Mouse (Mus musculus) mesoderm, embryonic 11.5 days (tissue): ENCODE results near the gene Chn2.

Source experiments
- DNase-seq: peaks from one replicate; pipeline ENCODE4 v3.0.0-alpha.2; 2012; ENCODE audit warnings: low read depth, low spot score

Gene Chn2

DNA sequence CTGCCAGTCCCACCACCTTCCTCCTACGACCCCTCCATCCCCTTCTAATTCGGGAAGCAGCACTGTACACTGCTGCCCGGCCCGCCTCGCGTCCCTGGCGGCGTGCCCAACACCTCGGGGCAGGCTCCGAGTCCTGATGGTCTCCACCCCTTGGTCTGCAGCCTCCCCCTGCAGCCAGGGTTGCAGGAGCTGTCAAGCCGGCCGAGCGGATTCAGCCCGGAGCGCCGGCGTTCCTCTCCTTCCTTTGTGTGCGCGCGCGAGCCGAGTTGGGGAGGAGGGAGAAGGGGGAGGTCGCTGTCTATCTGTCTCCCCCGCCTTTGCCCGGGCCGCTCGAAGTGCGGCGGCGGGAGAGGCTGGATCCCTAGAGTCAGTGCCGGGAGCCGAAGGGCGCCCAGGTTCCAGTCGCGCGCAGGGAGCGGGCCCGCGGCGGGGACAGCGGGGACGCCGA, at the start of gene Chn2:
Gene Chn2 (plus strand): TSS at position 198 of the 448 bp plus-strand sequence.
- peak; percentile 70 for DNase-seq

DNA sequence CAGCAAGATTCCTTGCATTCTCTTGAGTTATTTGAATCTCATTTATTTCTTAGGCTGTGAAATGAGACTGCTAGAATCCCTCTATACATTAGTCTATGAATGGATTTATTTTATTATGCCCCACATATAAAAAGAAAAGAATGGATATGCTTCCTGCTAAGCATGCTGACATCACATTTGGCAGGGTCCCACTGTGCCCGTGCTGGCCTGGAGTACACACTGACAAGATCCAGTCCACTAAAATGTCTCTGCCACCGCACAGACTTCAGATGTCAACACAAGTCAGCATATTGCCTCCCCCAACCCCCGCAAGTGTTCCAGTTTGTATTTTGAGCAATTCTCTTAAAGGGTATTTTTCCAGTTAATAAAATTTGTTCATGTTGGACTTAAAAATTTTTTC, 47.0 kb upstream of the Chn2 start:
- DNase-seq, result no peak

DNA sequence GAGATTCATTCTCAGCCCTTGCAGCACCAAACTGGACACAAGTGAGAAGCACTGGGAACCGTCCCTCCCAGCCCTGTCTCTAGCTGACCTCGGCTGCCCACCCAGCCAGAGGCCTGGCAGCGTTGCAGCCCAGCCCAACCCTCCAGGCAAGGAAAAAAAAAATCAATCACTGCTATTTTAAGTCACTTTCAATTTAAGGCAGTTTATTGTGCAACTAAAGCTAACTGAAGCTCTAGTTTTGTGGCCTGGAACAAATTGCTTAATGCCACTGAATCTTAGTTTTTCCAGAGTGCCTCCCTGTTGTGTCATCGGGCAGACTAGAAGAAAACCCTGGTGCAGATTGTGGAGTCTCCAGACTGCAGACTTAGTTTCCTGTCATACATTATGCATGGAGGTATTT, 43.8 kb upstream of the Chn2 start:
- DNase-seq, result no peak

DNA sequence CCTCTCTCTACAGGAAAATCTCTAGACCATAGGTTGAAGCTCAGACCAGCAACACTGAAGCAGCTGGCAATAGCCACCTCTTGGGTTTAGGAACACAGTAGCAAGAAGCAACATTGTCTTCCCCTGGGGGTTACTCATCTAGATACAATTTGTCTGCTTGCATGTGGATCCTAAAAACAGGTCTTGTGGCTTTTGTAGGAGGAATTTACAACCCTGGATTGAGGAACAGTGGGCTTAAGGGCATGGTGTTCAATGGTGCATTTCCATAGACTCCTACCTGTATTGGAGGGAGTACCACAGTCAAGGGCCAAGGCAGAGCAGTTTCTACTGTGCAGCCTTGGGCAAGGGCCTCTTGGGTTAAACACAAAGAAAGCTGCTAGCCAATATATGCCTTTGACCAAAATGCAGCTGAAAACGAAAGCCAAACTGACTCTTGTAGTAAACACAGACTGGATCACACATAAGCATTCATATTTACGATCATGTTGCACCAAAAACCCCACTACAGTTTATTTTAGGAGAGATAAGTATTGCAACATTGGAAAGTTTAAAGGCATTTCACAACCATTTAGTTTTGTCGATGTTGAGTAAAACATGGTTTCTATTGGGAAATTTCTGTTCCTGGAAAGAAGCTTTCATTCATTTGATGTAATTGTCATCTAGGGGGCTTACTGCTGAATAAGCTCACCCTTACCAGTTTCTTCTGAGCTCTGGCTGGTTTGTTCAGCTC, 43.0 kb upstream of the Chn2 start:
- no peak for DNase-seq

DNA sequence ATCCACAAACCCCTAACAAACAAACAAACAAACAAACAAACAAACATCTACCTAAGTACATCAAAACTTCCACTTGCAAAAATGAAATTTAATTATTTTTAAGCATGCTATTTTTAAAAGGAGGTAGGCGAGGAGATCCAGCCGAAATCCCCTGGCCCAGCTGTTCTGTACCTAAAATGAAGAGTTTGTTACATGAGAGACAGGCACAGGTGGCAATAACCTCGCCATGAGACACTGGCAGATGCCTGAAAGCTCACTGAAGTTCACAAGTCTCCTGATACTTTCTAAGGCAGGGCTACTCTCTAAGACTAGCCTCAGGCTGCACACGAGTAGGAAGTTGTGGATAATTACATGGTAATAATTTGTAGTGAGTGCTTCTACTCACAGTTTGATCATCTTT, 34.1 kb upstream of the Chn2 start:
- no peak for DNase-seq

DNA sequence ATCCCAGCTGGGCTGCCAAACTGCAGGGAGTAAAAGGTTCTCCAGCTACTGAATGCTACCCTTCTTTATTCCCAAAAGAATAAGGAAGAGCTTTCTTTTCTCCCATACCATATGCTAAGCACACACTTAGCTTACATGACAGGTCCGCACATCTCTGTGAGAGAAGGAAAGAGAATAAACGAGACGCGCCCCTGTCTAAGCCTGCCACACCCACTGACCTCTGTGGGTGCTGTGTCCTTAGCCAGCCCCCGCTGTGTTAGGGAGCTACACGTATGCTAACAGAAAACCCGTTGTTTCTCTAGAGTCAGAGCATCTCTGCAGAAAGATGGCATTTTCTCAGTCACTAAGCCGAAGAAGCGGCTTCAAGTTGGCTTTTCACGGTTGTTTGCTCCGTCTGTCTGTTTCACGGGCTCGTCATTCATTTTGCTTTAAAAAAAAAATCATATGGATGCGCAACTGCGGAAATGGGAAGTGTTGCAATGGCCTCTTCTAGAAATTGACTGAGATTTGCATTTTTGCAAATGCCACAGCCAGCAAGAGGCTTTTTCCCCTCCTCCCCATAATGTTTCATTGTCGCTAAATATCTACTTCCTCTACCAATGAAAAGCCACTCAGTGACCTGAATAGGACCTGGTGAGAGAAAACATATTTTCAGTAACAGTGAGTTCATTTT, 30.8 kb upstream of the Chn2 start:
- no peak for DNase-seq

DNA sequence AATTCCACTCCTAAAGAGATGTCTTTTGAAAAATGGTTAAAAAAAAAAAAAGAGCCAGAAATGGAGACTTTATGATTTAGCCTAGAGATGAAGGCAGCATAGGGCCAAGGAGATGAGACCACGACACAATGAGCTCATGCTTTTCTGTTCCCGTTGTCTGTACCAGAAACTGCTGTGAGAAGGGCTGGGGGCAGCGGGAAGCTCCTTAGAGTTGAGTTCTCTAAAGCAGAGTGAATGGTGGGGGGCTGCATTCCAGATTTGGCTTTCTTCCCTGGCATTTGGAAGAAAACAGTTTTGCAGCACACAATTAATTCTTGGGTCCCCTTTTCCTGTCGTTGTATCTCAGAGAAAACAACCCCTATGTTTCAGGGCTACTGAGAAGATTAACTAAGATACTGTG, 30.1 kb upstream of the Chn2 start:
- DNase-seq, result no peak

DNA sequence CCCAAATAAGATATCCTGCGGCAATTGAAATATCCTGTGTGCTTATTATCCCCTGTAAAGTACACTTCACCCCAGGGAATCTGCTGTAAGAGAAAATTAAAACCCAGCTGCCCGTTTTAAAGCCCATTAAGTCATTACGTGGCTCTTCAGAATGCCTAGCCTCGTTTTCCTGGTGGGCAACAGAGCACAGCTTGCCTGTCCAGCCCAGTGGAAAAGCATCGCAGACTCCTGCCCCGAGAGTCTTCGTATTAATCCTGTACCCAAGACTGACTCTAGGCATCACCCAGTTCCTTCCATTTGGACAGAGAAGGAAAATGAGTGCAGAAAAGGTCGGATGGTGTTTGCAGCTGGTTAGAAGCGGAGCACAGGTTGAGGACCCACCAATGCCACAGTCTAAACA, 29.0 kb upstream of the Chn2 start:
- DNase-seq, result no peak

DNA sequence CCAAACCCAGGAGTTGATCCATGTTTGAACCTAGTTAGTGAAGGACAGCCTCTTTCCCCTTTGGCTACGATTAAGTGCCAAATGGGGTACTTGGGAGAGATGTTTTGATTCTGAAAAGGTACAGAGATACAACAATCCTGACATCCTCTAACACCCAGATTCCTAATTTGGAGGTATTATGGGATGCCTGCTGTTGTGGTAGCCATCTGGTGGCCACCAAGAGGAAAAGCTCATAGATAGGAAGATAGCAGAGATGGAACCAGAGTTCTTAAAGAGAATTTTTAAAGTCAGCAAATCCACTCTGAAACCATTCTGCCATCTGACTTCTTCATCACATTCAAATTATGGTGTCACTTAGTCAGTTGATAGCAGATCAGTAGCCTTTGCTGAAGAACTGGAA, 27.2 kb upstream of the Chn2 start:
- DNase-seq, result no peak

DNA sequence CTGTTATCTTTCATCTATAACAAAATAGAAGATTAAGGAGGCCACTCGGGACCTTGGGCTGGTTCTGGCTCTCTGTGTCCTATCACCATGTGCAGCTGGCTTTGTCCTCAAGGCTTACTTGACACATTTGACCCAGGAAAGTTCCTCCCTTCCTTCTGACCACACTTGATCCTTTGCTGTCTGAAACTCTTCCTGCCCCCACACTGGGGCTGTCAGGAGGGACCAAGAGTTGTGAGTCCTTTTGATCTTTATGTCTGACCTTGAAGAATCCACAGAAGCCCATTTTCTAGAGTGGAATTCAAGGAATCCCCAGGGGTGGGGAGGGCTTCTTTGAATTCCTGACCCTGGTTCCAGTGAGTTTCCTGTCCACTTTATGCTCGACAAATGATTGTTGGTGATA, 21.3 kb upstream of the Chn2 start:
- DNase-seq, result peak; percentile 47

DNA sequence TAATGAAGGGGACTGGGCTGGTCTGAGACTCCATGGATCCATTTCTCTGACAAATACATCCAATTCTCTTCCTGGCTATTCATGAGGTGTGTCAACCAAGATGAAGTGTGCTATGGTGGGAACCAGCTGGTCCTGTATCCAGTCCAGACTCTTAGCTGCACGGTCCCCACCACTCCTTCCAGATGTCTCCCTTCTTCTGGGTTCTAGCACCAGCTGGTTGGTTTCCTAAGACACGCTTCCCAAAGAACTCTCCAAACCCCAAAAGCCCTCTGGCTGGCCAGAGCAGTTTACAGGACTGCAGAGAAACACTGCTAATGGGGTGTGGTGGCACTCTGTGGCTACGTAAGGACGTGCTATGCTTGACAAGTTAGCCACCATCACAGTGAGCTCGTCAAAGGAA, 20.5 kb upstream of the Chn2 start:
- DNase-seq, result no peak

DNA sequence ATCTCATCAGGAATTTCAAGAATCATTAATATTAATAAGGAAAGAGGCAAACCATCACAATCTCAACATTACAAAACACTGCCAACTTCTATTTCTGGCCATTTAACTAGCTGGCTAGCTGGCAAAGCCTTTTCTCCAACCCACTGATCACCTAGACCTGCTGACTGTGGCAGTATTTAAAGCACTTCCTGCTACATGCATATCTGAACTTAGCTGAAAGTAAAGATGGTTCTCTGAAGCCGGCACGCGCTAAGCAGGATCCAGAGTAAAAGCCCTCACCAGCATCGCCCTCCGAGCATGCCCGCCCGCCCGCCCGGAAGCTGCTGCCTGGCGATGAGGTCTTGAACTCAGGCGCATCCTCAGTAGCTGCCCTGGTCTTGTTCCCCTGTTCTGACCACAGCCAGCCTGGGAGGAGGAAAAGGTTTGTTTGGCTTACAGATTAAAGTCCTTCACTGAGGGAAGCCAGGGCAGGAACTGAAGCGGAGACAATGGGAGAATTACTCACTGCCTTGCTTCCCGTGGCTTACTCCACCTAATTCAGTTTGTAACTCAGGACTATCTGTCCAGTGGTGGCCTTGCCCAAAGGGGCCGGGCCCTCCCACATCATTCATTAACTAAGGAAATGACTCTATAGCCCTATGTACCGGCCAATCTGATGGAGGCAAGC, 18.1 kb upstream of the Chn2 start:
- no peak for DNase-seq

DNA sequence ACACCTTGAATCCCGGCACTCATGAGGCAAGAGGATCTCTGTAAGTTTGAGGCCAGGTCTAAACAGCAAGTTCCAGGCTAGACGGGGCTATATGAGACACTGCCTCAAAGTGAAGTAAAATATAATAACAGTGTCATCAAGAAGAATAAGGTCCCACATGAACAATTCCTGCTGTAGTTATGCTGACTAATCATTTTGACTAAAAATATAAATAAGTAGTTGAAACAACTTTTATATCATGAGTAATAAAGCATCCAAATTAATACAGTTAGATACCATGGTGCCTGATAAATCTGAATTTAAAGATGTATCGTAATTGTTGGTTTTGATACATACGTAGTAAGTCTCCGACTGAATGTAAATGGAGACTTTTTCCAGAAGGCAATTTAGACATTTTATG, 15.5 kb upstream of the Chn2 start:
- no peak for DNase-seq

DNA sequence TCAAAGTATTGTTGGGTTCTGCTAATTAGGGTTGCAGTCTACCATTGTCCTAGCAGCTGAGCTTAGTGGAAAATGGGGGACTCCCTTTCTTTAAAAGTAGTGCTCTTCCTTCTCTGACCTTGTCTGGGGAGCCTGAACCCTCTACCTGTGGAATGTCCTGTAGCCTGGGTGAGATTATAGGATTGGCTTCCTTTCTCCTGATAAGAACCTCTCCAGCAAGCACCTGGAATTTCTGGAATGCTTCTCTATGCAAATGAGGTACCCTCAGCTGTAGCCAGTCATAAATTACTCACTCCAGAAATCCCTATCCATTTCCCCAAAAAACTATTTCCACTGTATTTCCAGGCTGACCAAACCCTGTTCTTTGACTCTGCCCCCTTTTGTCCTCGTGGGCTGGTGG, 10.6 kb upstream of the Chn2 start:
- DNase-seq, result no peak

DNA sequence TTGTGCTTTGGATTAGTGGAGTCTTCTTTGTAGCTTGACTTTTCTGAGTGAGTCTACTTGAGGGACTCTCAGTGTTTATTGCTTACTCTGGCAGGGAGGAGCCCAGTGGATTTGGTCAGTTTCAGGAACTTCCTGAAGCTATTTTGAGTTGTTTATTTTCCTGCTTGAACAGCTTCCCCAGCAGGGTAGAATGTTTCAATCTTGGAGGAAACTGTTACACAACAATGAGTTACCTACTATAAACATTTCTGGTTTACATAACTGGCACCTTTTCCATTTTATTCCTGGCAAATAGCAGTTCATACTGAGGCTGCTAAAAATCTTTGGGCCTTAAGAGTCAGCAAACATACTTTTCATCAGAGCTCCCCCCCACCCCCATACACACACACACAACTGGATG, 9.0 kb upstream of the Chn2 start:
- no peak for DNase-seq

DNA sequence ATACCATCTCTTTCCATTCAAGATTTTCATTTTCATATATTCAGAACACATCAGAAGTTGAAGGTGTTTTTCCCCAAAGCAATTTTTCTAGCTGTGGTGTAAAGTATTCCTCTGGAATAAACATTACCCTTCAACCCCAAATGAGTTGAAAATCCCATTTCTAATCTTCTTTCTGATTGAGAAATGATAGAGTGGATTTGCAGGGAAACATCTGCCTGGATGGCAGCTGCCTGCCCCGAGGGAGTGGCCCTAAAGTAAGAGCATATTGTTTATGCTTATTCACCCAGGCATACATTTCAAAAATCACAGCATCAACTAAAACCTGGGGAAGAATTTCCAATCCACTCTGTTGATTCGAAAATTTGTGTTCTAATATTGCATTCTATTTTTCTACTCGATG, 8.6 kb upstream of the Chn2 start:
- no peak for DNase-seq

DNA sequence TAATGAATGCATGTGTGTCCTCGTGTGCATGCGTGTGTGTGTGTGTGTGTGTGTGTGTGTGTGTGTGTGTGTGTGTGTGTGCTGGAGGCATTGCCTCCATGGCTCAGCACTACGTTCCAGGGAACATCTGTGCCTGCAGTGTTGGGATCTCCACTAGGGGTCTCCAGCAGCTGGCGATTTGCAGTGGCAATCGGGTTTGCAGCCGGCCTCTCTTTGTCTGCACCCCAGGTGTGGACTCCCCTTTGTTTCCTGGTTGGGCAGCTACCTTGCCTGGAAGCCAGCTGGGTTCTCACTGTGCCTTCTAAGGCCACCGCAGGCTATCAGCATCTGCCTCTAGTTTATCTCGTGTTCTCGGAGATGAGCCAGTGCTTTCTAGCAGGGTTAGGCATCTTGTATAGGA, 4.9 kb upstream of the Chn2 start:
- DNase-seq, result peak; percentile 88

DNA sequence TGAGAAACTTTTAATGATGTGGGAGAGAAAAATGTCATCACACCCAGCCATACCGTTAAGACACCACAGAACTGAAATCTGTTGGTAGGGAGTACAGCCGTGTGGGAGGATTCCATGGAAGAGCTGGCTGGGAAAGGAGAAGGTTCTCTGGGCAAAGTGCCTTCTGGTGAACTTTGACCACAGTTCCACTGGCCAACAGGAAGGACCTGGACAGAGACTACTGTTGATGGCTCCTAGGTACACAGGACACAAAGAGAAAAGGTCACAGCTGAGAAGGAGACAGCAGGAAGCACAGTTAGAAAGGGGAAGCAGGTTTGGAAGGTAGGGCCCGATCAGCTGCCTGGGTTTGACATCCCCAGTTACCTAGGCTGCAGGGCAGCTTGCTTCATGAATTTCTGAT, 3.8 kb upstream of the Chn2 start:
- DNase-seq, result no peak

DNA sequence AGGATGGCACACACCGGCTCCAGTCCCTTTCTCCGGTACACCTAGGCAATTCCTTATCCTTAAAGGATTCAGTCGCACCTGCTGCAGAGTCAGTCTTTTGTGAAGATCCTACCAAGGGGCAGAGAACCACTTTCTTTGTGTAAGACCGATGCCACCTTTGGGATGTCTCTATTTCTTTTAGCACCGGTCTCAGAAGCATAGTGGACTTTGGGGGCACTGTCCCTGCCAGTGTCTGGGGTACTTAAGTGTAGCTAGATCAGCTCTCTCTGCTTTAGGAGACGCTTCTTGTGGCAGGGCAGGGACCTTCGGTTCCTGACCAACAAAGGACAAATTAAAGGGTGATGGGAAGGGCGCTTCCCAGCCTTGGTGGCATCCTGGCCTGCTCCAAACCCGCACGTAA, 488 bp upstream of the Chn2 start:
- no peak for DNase-seq

DNA sequence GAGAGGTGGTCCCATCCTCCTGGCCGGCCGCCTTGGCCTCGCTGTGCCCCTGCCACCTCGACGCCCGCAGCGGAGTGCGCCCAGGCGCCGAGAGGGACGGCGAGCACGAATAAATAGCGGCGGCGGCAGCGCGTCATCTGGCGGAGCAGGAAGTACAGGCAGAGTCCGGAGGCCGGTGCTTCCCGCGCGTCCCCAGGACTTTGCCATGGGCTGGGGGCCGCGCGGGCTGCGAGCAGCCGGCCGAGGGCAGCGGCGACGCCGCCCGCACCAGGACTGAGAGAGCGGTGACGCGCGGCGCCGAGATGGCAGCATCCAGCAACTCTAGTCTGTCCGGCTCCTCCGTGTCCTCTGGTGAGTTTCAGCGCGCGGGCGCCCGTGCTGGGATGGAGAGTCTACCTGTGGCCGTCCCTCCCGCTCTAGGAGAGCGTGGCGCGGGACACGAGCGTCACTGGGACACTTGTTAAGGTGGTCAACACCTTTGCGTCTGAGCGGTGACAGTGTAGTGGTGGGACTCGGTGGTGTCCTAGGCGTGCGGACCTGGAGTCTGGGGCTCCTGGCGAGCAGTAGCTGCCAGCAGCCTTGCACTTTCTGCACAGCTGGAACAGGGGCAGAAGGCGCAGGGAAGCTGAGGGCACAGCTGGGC, 572 bp downstream of the Chn2 start:
- peak; percentile 67 for DNase-seq

DNA sequence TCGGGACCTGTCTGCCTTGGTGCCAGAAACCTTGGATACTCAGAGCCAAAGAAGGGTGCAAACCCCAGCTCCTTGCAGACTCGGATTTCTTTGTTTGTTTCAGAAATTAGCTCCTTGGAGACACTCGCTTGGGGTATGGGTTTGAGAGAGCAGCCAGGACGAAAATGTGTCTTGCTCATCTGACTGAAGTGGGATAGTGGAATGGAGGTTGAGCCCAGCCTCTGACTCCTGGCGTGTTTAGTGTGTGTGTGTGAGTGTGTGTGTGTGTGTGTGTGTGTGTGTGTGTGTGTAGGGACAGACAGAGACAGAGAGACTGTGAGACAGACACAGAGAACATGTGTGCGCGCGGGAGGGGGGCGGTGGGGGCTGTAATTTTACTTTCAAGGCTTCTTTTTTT, 1.1 kb downstream of the Chn2 start:
- DNase-seq, result no peak

DNA sequence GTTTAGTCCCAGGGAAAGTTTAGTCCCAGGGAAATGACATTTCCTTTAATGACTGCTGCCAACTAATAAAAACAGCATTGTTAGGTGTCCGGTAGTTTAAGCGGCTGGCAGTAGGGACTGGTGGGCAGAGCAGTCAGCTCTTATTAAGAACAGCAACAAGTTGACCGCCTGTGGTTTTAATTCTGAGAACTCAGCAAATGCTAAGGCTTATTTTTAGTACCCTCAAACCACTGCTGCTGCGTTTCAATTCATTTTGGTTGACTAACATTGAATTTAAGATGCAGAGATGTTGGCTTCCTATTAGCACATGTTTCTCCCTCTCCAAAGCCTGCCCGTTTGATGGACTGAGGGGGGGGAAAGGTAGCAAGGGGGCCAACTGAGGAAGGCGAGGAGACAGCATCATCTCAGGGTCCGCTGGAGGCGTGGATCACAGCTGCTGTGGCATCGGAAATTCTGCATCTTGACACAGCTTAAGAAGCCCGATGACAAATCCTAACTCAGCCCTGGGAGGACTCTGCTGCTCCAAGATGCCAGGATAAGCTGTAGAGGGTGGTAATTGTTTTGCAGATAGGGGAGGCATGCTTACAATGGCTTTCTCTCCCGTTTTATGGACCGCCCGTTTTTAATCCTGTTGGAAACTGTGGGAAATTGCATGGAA, 2.2 kb downstream of the Chn2 start:
- DNase-seq, result no peak
